Mouse (Mus musculus): ENCODE measurements at regions not wholly inside any gene's neighbourhood (a gene's known extent, or its start where the extent isn't known, plus 50 kb on each side); places are given as distances from the start of the nearest gene placed in this dataset.
A peak's percentile ranks its signal among the peaks of the same experiment; 100 is the strongest.

DNA sequence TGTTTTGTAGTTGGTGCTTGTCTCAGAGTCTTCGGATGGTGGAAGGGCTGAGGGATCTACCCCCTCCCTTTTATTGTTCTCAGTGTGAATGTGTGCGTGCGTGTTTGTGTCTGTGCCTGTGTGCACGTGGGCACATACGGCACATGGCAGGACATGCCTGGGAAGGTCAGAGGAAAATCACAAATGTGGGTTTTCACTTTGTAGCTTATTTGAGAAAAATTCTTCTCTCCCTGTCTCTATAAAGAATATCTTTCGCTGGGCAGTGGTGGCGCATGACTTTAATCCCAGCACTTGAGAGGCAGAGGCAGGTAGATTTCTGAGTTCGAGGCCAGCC is 73.5 kb upstream of the Klf13 start:
- WGBS, result 69% methylated on average over 8 of the region's 8 CpGs
- H3K4me2 ChIP-seq (ENCODE audit: low read depth, low read length), result no peak overlapping the region; the same call in 1 of the 2 replicates
- no peaks in the 10 kb centered on the region for H3K27me3 ChIP-seq (ENCODE audit: control insufficient read depth, insufficient read depth, low read length)
- H3K9me3 ChIP-seq (replicated peaks; ENCODE audit: control insufficient read depth, low read length), result no peaks in the 10 kb centered on the region; the same call in 1 of the 2 replicates
- no peak overlapping the region for H3K4me3 ChIP-seq (ENCODE audit: low read length)
- no peak overlapping the region for H3K27ac ChIP-seq (ENCODE audit: low read length)
- H3K36me3 ChIP-seq (ENCODE audit: control insufficient read depth, insufficient read depth), result no peaks in the 10 kb centered on the region
- peaks cover 11% of the 10 kb centered on the region for H3K4me1 ChIP-seq (ENCODE audit: control insufficient read depth, insufficient read depth, low read length)
- no peak for ATAC-seq (replicated peaks; ENCODE audit: extremely low read depth, insufficient read depth, low FRiP score)
- H3K9ac ChIP-seq (ENCODE audit: low read length), result no peak overlapping the region

DNA sequence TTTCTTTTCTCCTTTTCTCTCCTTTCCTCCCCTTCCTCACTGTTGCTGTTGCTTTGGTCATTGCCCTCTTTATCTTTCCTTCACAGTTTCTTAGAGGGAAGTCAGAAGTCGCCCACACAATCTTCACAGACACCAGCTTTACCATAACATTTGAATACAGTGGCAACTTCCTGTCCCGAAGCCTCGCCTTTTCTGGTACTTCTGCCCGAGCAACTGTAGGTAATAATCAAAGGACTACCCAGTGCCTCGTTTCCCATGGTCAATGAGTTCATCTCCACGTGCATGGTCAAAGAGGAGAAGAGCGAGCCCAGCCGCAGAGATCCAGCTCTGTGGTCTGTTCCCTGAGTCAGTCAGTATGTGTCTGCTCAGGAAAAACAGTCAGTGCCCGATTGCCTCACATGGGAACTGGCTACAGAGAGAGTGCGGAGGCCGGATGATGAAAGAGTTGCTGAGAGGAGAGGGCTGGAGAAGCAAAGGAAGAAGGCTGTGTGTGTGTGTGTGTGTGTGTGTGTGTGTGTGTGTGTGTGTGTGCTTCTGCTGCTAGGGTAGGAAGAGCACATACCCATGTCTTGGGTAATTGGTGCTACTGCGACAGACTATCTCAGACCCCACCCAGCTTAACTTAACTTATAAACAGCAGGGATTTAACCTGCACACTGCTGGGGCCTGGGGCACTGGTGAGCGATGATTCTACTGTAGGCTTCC is 73.0 kb upstream of the Klf13 start:
- Histone ChIP-seq H3K27ac (ENCODE audit: low read length) (peak overlapping the region; percentile 75), H3K36me3 (ENCODE audit: control insufficient read depth, insufficient read depth) (no peaks in the 10 kb centered on the region), H3K4me3 (ENCODE audit: low read length) (no peak overlapping the region), H3K9ac (ENCODE audit: low read length) (no peak overlapping the region), H3K4me2 (ENCODE audit: low read depth, low read length) (no peak overlapping the region; the same call in 1 of the 2 replicates), H3K4me1 (ENCODE audit: control insufficient read depth, insufficient read depth, low read length) (peaks cover 11% of the 10 kb centered on the region), H3K27me3 (ENCODE audit: control insufficient read depth, insufficient read depth, low read length) (no peaks in the 10 kb centered on the region), H3K9me3 (replicated peaks; ENCODE audit: control insufficient read depth, low read length) (no peaks in the 10 kb centered on the region; the same call in 1 of the 2 replicates)
- WGBS, result 44% methylated on average over 13 of the region's 13 CpGs
- ATAC-seq (replicated peaks; ENCODE audit: extremely low read depth, insufficient read depth, low FRiP score), result peak; percentile 62

DNA sequence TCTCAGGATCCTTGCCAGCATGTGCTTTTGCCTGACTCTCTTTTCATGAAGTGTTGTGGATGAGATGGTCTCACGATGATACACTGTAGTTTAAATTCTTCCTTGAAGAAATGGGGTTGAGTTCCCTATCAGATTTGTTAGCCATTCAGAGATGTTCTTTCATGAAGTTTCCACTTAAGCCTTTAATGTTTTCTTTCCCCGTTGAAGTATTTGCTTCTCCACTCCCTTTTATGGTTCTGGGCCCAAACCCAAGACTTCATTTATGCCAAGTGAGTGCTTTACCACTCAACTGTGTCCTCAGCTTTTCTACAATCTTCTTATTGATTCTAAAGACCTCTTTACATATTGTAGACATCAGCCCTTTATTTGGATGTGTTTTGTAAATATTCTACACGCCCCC is 71.9 kb upstream of the Klf13 start:
- ATAC-seq (replicated peaks; ENCODE audit: extremely low read depth, insufficient read depth, low FRiP score), result no peak

DNA sequence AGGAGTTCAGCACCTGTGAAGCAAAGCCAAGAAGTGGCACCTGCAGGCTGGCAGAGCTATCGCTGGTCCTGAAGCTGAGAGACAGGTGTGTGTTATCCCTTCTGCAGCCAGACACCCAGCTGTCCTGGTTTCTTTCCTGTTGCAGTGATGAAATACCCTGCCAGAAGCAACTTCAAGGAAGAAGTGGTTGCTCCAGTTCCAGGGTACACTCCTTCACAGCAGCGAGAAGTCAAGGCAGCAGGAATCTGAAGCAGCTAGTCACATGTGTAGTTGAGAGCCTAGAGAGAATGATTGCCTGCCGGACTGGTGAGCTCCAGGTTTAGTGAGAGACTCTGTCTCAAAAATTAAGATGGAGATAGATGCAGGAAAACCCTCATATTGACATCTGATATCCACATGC is 69.1 kb upstream of the Klf13 start:
- Histone ChIP-seq H3K4me2 (ENCODE audit: low read depth, low read length) (no peak overlapping the region), H3K4me3 (ENCODE audit: low read length) (no peak overlapping the region), H3K36me3 (ENCODE audit: control insufficient read depth, insufficient read depth) (no peaks in the 10 kb centered on the region), H3K9ac (ENCODE audit: low read length) (no peak overlapping the region), H3K27ac (ENCODE audit: low read length) (no peak overlapping the region), H3K27me3 (ENCODE audit: control insufficient read depth, insufficient read depth, low read length) (no peaks in the 10 kb centered on the region), H3K9me3 (replicated peaks; ENCODE audit: control insufficient read depth, low read length) (no peaks in the 10 kb centered on the region; the same call in 1 of the 2 replicates), H3K4me1 (ENCODE audit: control insufficient read depth, insufficient read depth, low read length) (no peaks in the 10 kb centered on the region)
- WGBS, result 68% methylated on average over 3 of the region's 3 CpGs
- ATAC-seq (replicated peaks; ENCODE audit: extremely low read depth, insufficient read depth, low FRiP score), result no peak

More for the DNA sequence above, 71.9 kb upstream of the Klf13 start:
- Histone ChIP-seq H3K4me2 (ENCODE audit: low read depth, low read length) (no peak overlapping the region), H3K9ac (ENCODE audit: low read length) (no peak overlapping the region), H3K36me3 (ENCODE audit: control insufficient read depth, insufficient read depth) (no peaks in the 10 kb centered on the region), H3K27ac (ENCODE audit: low read length) (no peak overlapping the region), H3K9me3 (replicated peaks; ENCODE audit: control insufficient read depth, low read length) (no peaks in the 10 kb centered on the region; the same call in 1 of the 2 replicates), H3K4me3 (ENCODE audit: low read length) (no peak overlapping the region), H3K4me1 (ENCODE audit: control insufficient read depth, insufficient read depth, low read length) (peaks cover 11% of the 10 kb centered on the region), H3K27me3 (ENCODE audit: control insufficient read depth, insufficient read depth, low read length) (no peaks in the 10 kb centered on the region)
- WGBS, result 77% methylated on average over 3 of the region's 3 CpGs

DNA sequence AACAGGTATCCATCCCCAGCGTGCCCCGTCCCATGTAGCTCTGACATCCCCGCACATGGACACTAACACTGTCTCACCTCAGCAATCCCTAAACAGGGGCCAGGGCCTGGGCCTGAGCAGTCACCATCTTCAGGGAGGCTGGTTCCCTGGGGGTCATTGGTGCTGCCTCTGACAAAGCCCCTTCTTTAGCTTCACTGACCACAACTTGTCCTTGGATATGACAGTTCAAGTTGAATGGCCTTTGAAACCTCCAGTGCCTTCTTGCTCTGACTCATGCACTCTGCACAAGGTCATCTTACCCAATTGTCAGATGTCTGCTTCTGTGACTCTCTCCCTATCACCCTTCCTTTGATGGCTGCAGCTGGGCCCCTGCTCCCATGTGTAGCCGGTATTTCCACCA is 68.2 kb upstream of the Klf13 start:
- Histone ChIP-seq H3K27ac (ENCODE audit: low read length) (no peak overlapping the region), H3K27me3 (ENCODE audit: control insufficient read depth, insufficient read depth, low read length) (no peaks in the 10 kb centered on the region), H3K4me1 (ENCODE audit: control insufficient read depth, insufficient read depth, low read length) (no peaks in the 10 kb centered on the region), H3K9ac (ENCODE audit: low read length) (no peak overlapping the region), H3K36me3 (ENCODE audit: control insufficient read depth, insufficient read depth) (no peaks in the 10 kb centered on the region), H3K4me2 (ENCODE audit: low read depth, low read length) (no peak overlapping the region), H3K9me3 (replicated peaks; ENCODE audit: control insufficient read depth, low read length) (no peaks in the 10 kb centered on the region; the same call in 1 of the 2 replicates), H3K4me3 (ENCODE audit: low read length) (no peak overlapping the region)
- no peak for ATAC-seq (replicated peaks; ENCODE audit: extremely low read depth, insufficient read depth, low FRiP score)
- 76% methylated on average over 4 of the region's 4 CpGs for WGBS

DNA sequence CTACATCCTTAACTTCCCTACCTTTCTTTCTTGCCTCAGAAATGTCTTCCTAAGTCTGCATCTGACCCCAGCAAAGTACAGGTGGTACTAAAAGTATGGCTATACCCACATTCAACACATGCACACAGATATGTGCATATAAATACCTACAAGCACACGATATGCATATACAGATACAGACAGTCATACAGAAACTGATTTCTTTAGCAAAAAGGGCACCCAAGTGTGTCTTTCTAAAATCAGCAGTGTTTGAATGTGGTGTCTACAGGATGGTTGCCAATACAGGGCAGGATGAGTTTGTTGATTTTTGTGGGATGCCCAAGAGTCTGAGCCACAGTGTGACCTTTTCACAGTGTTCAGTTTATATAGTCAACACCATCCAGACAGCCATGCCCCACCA is 67.0 kb upstream of the Klf13 start:
- Histone ChIP-seq H3K4me1 (ENCODE audit: control insufficient read depth, insufficient read depth, low read length) (no peaks in the 10 kb centered on the region), H3K9me3 (replicated peaks; ENCODE audit: control insufficient read depth, low read length) (no peaks in the 10 kb centered on the region; the same call in 1 of the 2 replicates), H3K36me3 (ENCODE audit: control insufficient read depth, insufficient read depth) (no peaks in the 10 kb centered on the region), H3K4me2 (ENCODE audit: low read depth, low read length) (no peak overlapping the region), H3K4me3 (ENCODE audit: low read length) (no peak overlapping the region), H3K27ac (ENCODE audit: low read length) (no peak overlapping the region), H3K9ac (ENCODE audit: low read length) (no peak overlapping the region), H3K27me3 (ENCODE audit: control insufficient read depth, insufficient read depth, low read length) (no peaks in the 10 kb centered on the region)
- ATAC-seq (replicated peaks; ENCODE audit: extremely low read depth, insufficient read depth, low FRiP score), result no peak
- WGBS, result 90% methylated on average over 1 of the region's 1 CpGs

DNA sequence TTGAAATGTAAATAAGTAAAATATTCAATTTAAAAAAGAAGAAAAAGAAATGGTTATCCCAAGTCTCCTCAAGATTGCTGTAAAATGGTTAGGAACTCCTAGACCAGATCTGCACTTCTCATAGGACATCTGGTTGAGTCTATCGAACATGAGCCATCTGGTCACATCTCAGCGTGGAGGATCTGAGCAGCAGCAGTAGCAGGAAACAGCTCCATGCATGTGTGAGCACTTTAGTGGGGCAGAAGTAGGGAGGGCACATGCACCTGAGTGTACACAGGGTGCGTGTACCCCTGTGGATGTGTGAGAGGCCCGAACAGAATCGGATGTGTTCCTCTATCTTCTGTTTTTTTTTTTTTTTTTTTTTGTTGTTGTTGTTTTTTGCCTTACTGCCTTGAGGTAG is 65.2 kb upstream of the Klf13 start:
- no peak overlapping the region for H3K9ac ChIP-seq (ENCODE audit: low read length)
- no peaks in the 10 kb centered on the region; the same call in 1 of the 2 replicates for H3K9me3 ChIP-seq (replicated peaks; ENCODE audit: control insufficient read depth, low read length)
- H3K4me3 ChIP-seq (ENCODE audit: low read length), result no peak overlapping the region
- WGBS, result 86% methylated on average over 5 of the region's 5 CpGs
- no peak overlapping the region for H3K4me2 ChIP-seq (ENCODE audit: low read depth, low read length)
- no peak overlapping the region for H3K27ac ChIP-seq (ENCODE audit: low read length)
- H3K36me3 ChIP-seq (ENCODE audit: control insufficient read depth, insufficient read depth), result no peaks in the 10 kb centered on the region
- H3K27me3 ChIP-seq (ENCODE audit: control insufficient read depth, insufficient read depth, low read length), result no peaks in the 10 kb centered on the region
- H3K4me1 ChIP-seq (ENCODE audit: control insufficient read depth, insufficient read depth, low read length), result 0 out of 2 replicates have a peak, but pooled peaks cover 2% of the 10 kb centered on the region
- ATAC-seq (replicated peaks; ENCODE audit: extremely low read depth, insufficient read depth, low FRiP score), result no peak

DNA sequence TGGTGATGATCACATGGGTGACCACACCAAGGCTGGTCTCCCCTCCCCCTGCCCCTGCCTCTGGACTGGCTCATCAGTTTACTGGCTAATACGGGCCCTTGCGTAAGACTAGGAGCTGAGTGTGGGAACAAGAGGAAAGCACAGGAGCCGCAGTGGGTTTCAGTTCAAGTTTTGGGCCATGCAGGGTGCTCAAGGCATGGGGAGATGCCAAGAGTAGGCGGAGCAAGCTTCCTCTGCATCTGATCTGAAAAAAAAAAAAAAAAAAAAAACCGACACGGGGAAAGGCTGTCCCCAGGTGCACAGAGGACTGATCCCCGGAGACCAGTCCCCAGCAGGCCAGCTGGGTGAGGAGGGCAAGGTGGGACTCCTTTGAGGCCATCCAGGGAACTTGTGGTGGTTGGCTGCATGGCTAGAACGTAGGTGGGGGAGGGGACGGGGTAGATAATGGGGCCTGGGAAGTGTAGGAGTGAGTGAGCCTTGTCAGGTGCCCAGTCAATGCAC is 62.9 kb upstream of the Klf13 start:
- Histone ChIP-seq H3K27ac (ENCODE audit: low read length) (peak overlapping the region; percentile 48; the same call in 1 of the 2 replicates), H3K9me3 (replicated peaks; ENCODE audit: control insufficient read depth, low read length) (no peaks in the 10 kb centered on the region), H3K36me3 (ENCODE audit: control insufficient read depth, insufficient read depth) (no peaks in the 10 kb centered on the region), H3K4me2 (ENCODE audit: low read depth, low read length) (peak overlapping the region; percentile 18), H3K27me3 (ENCODE audit: control insufficient read depth, insufficient read depth, low read length) (no peaks in the 10 kb centered on the region), H3K4me3 (ENCODE audit: low read length) (no peak overlapping the region), H3K9ac (ENCODE audit: low read length) (no peak overlapping the region), H3K4me1 (ENCODE audit: control insufficient read depth, insufficient read depth, low read length) (0 out of 2 replicates have a peak, but pooled peaks cover 2% of the 10 kb centered on the region)
- 40% methylated on average over 9 of the region's 9 CpGs for WGBS
- ATAC-seq (replicated peaks; ENCODE audit: extremely low read depth, insufficient read depth, low FRiP score), result peak; percentile 41
